Mouse (Mus musculus) CH12.LX (cell line): Measurements from ENCODE around the gene Cdc14a.

Experiments
- CHD1 ChIP-seq: IDR thresholded peaks from 2 replicates; pipeline ENCODE4 v1.6.1; 2012; ENCODE audit warnings: low read depth, low read length, improper control_type of control experiment, inconsistent platforms
- CTCF ChIP-seq, 2 experiments: IDR thresholded peaks in 1 of 2; conservative IDR thresholded peaks in 1 of 2; 2 replicates each; pipeline ENCODE4 v1.5.1; 2011 to 2012; ENCODE audit warnings: low read depth in 2 of 2, low read length in 2 of 2, improper control_type of control experiment in 1 of 2, inconsistent platforms in 1 of 2, mild to moderate bottlenecking in 1 of 2, moderate library complexity in 1 of 2
- EP300 ChIP-seq: IDR thresholded peaks from 2 replicates; pipeline ENCODE4 v1.6.1; 2011; ENCODE audit warnings: low read length, improper control_type of control experiment
- JUND ChIP-seq: conservative IDR thresholded peaks from 2 replicates; pipeline ENCODE4 v1.6.1; 2011; ENCODE audit warnings: low read depth, low read length, improper control_type of control experiment
- KAT2A ChIP-seq: IDR thresholded peaks from 2 replicates; pipeline ENCODE4 v1.6.1; 2012; ENCODE audit warnings: low read length, improper control_type of control experiment, inconsistent platforms; ENCODE audit not compliant: insufficient replicate concordance
- MXI1 ChIP-seq: IDR thresholded peaks from 2 replicates; pipeline ENCODE4 v1.6.1; 2011; ENCODE audit warnings: mild to moderate bottlenecking, low read depth, low read length, improper control_type of control experiment
- POLR2A ChIP-seq: IDR thresholded peaks from 2 replicates; pipeline ENCODE4 v1.6.1; 2011; ENCODE audit warnings: low read depth, mild to moderate bottlenecking, improper control_type of control experiment, low read length
- POLR2AphosphoS2 ChIP-seq: IDR thresholded peaks from 2 replicates; pipeline ENCODE4 v1.6.1; 2011; ENCODE audit warnings: low read depth, low read length, improper control_type of control experiment
- RAD21 ChIP-seq: IDR thresholded peaks from 2 replicates; pipeline ENCODE4 v1.6.1; 2011; ENCODE audit warnings: low read depth, mild to moderate bottlenecking, low read length, improper control_type of control experiment, moderate library complexity
- UBTF ChIP-seq: IDR thresholded peaks from 2 replicates; pipeline ENCODE4 v1.6.1; 2012; ENCODE audit warnings: low read depth, mild to moderate bottlenecking, inconsistent platforms, low read length, improper control_type of control experiment, moderate library complexity
- USF1 ChIP-seq: IDR thresholded peaks from 2 replicates; pipeline ENCODE4 v1.6.1; 2014; ENCODE audit warnings: low read depth, mild to moderate bottlenecking, inconsistent platforms, low read length, improper control_type of control experiment
- ZC3H11A ChIP-seq: IDR thresholded peaks from 2 replicates; pipeline ENCODE4 v1.6.1; 2012; ENCODE audit warnings: low read depth, mild to moderate bottlenecking, inconsistent platforms, low read length, improper control_type of control experiment
- ZNF384 ChIP-seq: IDR thresholded peaks from 2 replicates; pipeline ENCODE4 v1.6.1; 2012; ENCODE audit warnings: low read depth, low read length, improper control_type of control experiment, inconsistent platforms

GRCm38 (mm10) chr3:116399349-116400090 is 24.3 kb downstream of the Cdc14a start:
- TF ChIP-seq KAT2A = no peak
- no peak for TF ChIP-seq POLR2A
- TF ChIP-seq ZC3H11A = no peak
- no peak for TF ChIP-seq EP300
- no peak for TF ChIP-seq JUND
- TF ChIP-seq MXI1 = no peak
- TF ChIP-seq UBTF = no peak
- TF ChIP-seq CTCF (conservative IDR thresholded peaks at IDR 0.05 in 1 of 2, IDR thresholded peaks at IDR 0.05 in 1 of 2; ENCODE audit: low read depth in 2 of 2, low read length in 2 of 2) = no peak
- no peak for TF ChIP-seq CHD1
- no peak for TF ChIP-seq POLR2AphosphoS2
- no peak for TF ChIP-seq ZNF384
- TF ChIP-seq RAD21 = no peak
- TF ChIP-seq USF1 = no peak
